Mouse (Mus musculus) ZHBTc4 (cell line): ENCODE measurements around the gene Fbrsl1.
"Not testable (repeated sequence)": the region's sequence is repeated elsewhere in the genome, so short reads cannot be mapped to it uniquely, and the experiment has no call there.

ENCODE experiments used
- DNase-seq: peaks from one replicate; pipeline ENCODE4 v3.0.0-alpha.2; 2011; ENCODE audit warnings: low read depth, low spot score

Gene Fbrsl1

GRCm38 (mm10) chr5:110449294-110449693 lies 991 bp upstream of the Fbrsl1 start:
- DNase-seq, result no peak

GRCm38 (mm10) chr5:110447720-110448435 lies 425 bp downstream of the Fbrsl1 start:
- DNase-seq, result peak; percentile 71

- peak; percentile 60 for DNase-seq
These were observed 3.8 kb downstream of the Fbrsl1 start for GRCm38 (mm10) chr5:110444509-110444908.

DNA sequence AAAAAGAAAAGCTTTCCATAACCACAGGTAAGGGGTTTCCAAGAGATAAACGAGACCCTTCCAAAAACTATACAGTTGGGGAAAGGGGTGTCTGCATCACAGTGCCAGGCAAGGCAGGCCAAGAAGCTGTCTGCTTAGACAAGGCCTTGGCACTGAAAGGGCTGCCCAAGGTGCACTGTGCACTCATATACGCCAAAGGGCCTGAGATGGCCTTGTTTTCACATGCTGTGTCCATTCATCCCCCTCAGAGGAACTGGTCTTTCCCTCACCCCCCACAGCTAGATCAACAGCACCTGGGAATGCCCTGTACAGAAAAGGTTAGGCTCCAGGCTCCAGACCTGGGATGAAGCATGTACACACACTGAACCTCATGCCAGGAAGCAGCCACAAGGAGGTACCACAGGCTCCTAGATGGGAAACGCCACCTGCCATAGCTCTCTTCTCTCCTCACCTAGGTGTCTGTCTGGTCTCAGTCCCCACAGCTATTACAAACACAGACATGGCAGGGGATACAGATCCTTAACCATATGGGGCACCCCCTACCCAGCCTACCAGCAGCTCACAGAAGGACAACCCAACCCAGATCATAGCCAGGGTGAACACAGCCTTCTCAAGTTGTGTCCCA lies 5.2 kb downstream of the Fbrsl1 start:
- no peak for DNase-seq

- no peak for DNase-seq
These were observed 8.6 kb downstream of the Fbrsl1 start for GRCm38 (mm10) chr5:110439565-110440310.

DNA sequence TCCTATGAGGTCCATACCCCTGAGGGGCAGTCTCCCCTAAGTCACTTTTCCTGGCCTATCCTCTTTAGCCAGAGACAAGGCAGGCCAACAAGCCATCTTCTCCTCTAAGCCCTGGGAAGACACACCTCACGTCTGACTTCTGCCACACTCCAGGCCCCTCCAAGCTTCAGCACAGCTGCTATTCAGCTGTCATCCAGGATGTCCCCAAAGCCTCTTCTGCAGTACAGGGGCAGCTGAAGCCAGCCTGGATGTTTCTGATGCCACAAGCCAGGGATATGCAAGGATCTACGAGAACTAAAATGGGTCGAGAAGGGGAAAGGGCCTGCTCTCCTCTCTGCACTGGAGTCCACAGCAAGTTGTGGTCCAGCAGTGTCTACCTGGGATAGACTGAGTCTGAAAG lies 9.7 kb downstream of the Fbrsl1 start:
- no peak for DNase-seq

GRCm38 (mm10) chr5:110437632-110438261 lies 10.6 kb downstream of the Fbrsl1 start:
- peak; percentile 89 for DNase-seq

DNA sequence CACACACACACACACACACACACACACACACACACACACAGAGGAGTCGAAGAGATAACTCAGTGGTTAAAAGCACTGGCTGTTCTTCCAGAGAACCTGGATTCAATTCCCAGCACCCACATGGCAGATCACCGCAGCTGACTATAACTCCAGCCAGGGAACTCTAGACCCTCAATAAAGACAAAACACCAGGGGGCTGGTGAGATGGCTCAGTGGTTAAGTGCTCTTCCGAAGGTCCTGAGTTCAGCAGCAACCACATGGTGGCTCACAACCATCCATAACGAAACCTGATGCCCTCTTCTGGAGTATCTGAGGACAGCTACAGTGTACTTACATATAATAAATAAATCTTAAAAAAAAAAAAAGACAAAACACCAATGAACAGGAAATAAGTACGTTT lies 12.1 kb downstream of the Fbrsl1 start:
- DNase-seq, result not testable (repeated sequence)

DNA sequence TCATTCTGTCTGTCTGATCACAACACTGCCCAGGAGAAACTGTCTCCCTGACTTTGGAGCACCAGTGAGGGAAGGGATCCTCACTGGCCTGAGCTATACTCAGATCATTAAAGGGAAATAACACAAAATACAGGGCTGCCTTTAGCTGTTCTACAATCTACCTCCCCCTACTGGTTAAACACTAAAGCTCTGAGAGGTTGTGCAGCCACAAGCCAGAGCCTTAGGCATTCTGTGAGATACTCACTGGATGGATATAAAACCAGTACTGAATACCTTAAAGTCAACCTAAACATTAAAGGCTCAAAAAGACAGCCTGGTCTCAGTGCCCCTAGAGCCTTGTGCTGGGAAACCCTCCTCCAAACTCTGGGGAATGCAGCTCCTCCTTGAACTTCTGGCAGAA lies 13.5 kb downstream of the Fbrsl1 start:
- peak; percentile 61 for DNase-seq

DNA sequence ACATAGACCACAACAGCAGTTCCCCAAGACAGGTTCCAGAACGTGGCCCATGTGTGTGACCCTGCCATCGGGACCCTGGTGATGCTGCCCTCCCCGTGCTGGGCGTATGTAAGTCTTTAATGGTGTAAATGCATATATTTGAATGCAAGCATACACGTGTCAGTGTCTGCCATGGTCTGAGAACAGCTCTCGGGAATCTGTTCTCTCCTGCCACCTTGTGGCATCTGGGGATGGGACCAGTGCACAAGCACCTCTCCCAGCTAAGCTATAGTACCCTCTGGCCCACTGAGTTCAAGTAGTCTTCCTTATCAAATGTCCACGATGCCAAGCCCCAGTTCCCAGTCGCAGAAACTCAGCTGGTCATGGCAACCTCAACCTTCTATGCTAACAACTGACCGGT lies 19.3 kb downstream of the Fbrsl1 start:
- DNase-seq, result peak; percentile 82

- DNase-seq, result no peak
These were observed 20.0 kb downstream of the Fbrsl1 start for GRCm38 (mm10) chr5:110428290-110428689.

DNA sequence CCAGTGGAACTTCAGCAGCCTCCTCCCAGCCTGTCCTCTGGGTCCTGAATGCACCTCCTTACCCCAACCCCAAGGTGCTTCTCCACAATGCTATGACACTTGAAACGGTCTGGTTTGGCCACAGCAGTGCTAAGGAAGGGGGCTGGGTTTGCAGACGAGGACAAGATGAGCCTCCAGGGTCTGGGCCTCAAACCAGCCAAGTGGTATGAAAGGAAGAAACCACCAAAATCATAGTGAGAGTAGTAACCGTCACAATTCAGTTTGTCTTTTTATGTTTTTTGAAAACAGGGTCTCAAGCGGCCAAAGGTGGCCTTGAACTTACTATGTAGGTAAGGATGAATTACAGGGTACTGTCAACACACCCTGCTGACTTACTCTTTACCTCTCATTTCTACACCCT lies 23.1 kb downstream of the Fbrsl1 start:
- DNase-seq, result no peak

DNA sequence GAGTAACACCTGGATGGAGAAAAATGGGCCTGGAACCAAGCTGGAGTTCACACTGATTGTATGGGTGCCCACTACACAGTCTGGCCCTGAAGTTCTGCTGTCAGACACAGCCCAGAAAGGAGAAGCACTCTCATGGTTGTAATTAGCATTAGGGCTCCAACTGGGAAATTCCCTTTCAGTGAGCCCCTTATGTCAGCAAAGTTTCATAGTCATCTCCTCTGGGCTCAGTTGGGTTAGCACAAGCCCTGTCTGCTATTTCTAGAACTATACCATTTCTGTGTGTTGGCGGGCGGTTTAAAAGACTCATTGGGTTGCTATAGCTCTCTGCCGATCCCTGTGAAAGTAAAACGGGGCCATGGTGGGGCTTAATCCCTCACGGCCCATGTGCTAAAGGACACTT lies 24.1 kb downstream of the Fbrsl1 start:
- DNase-seq, result no peak

GRCm38 (mm10) chr5:110421393-110421792 lies 26.9 kb downstream of the Fbrsl1 start:
- no peak for DNase-seq

DNA sequence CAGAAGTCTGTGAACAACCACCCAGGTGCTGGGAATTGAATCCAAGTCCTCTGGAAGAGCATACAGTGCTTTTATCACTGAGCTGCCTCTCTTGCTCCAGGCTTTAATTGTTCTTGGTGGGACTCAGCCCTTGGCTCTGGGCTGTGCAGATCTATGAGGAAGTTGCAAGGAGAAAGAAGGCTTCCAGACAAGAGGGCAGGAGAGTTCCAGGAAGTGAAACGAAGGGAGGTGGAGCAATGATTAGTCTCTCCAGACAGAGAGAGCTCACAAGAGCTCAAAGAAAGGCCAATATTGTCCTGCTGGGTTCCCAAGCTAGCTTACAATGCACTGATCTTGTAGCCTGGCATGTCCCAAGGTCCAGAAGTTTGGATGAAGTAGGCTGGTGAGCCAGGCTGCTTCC lies 27.4 kb downstream of the Fbrsl1 start:
- DNase-seq, result no peak

GRCm38 (mm10) chr5:110420201-110420600 lies 28.1 kb downstream of the Fbrsl1 start:
- no peak for DNase-seq

DNA sequence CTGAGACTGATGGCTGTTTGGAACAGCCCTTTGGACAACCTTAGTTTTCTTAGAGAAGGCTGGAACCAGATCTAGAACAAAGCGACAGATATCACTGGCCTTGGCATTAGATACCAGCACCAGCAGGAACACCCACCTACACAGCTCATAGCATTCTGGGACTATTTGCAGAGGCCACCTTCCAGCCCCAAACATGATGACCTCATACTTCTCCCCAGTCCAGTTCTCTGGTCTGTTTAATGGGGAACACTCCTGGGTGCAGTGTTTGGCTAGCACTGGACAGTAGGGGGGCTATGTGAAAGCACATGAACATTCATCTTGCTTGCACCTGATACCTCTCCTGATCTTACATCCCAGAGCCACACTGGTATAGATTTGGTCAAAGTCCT lies 29.8 kb downstream of the Fbrsl1 start:
- DNase-seq, result no peak

DNA sequence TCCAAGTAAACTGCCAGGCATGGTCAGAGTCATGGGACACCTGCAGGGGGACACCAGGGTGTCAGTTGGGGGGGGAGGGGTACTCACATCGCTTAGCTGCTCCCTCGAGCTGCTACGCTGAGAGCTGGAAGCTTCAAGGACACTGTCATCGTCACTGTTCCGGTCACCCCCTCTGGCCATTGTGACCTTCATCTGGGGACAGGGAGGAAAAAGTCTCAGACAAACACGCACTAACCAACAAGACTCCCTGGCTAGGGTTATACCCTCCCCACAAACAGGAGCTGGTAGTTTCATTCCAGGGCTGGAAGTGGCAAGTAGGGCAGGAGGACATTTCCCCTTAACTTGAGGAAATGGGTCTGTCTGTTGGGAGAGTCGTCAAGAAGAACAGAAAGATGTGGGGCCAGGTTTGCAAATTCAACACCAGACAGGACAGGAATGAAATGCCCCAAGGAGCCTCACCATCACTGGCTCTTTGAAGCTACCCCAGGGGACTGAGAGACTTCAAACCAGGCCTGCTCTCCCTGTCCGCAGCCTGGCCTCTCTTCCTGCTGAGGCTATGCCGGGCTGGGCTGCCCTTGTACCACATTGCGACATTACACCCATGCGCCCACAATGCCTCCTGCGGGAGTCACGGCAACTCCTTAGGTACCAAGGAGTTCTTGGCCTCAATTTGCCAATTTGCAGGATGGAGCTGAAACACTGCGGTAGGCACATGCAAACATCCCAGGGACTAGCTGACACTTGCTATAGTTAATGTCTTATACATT lies 30.4 kb downstream of the Fbrsl1 start:
- DNase-seq, result no peak

DNA sequence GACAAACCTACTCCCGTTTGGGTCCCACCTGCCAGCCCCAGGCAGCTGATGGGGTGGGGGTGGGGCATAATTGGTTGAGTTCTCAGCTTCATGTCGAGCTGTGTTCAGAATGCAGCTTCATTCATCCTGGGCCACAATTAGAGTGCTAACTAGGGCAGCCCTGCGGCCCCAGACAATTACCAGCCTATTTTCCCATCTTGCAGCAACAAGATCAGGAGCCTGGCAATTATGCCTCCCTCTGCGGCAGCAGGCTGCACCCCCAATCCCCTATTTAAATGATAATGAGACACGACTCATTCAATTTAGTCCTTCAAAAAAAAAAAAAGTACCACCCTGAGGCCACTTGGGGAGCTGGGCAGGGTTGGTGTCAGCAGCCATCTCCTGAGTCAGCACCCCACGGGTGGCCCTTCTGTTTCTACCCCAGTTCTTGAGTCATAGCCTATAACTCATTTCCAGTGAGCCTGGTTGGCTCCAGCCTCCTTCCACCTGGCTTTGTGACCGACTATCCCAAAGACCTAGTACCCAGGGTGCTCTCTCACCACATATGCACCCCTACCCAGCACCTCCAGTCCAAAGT lies 31.4 kb downstream of the Fbrsl1 start:
- peak; percentile 57 for DNase-seq

GRCm38 (mm10) chr5:110415806-110416700 lies 32.2 kb downstream of the Fbrsl1 start:
- no peak for DNase-seq
